Mouse (Mus musculus) left cerebral cortex, adult 8-10 months (tissue): ENCODE measurements around the gene Orai3. TPM values are rescaled to one million over a fixed set of nuclear protein-coding genes. Genes with fewer than 3 reads are reported as not detected.
"Not testable (repeated sequence)": the region's sequence is repeated elsewhere in the genome, so short reads cannot be mapped to it uniquely, and the experiment has no call there.

Experiments used
- DNase-seq, 2 experiments: peaks; one replicate each; pipeline ENCODE4 v3.0.0; 2022; ENCODE audit warnings: low spot score in 2 of 2
- total RNA-seq, 4 experiments: library from RNA; stranded (reverse); gene quantifications; 2 replicates each; pipeline ENCODE4 v1.2.4; 2022

The Orai3 gene
- total RNA-seq, result 10 to 100 TPM; 18.0 to 22.2 (median 19.5) TPM

- peak; percentile 72 to 84 for DNase-seq
These were observed at the start of gene Orai3 for GRCm38 (mm10) chr7:127769651-127770038. TSS of gene Orai3 (plus strand) at chr7:127769815.

GRCm38 (mm10) chr7:127725490-127725889 lies 44.1 kb upstream of the Orai3 start:
- no peak for DNase-seq

GRCm38 (mm10) chr7:127725924-127726323 lies 43.7 kb upstream of the Orai3 start:
- DNase-seq, result no peak

GRCm38 (mm10) chr7:127727898-127728297 lies 41.7 kb upstream of the Orai3 start:
- no peak for DNase-seq

- DNase-seq, result no peak
These were observed 39.4 kb upstream of the Orai3 start for GRCm38 (mm10) chr7:127730170-127730569.

GRCm38 (mm10) chr7:127732066-127732465 lies 37.5 kb upstream of the Orai3 start, which contains the start of gene Ctf2:
TSS of gene Ctf2 (minus strand) at chr7:127732166.
- DNase-seq, result not testable (repeated sequence)

- DNase-seq, result peak; percentile 52 to 62
These were observed 25.1 kb upstream of the Orai3 start, which contains the start of gene Fbxl19 for GRCm38 (mm10) chr7:127744366-127745045. TSS of gene Fbxl19 (plus strand) at chr7:127744543.

GRCm38 (mm10) chr7:127745251-127745651 lies 24.4 kb upstream of the Orai3 start:
- DNase-seq, result peak; percentile 78 to 97

- DNase-seq, result peak; percentile 91 to 100
These were observed 23.7 kb upstream of the Orai3 start for GRCm38 (mm10) chr7:127745652-127746493.

GRCm38 (mm10) chr7:127746494-127747491 lies 22.8 kb upstream of the Orai3 start:
- DNase-seq, result peak in 1 of 2 experiments; percentile 42

GRCm38 (mm10) chr7:127747559-127748234 lies 21.9 kb upstream of the Orai3 start:
- DNase-seq, result no peak

GRCm38 (mm10) chr7:127748235-127748560 lies 21.4 kb upstream of the Orai3 start:
- DNase-seq, result no peak

- peak in 1 of 2 experiments; percentile 72 for DNase-seq
These were observed 19.2 kb upstream of the Orai3 start for GRCm38 (mm10) chr7:127750131-127751127.

- no peak for DNase-seq
These were observed 18.0 kb upstream of the Orai3 start for GRCm38 (mm10) chr7:127751619-127752018.

GRCm38 (mm10) chr7:127752069-127752468 lies 17.5 kb upstream of the Orai3 start:
- peak in 1 of 2 experiments; percentile 28 for DNase-seq

- no peak for DNase-seq
These were observed 16.5 kb upstream of the Orai3 start for GRCm38 (mm10) chr7:127753158-127753557.

GRCm38 (mm10) chr7:127753741-127754140 lies 15.9 kb upstream of the Orai3 start:
- no peak for DNase-seq

GRCm38 (mm10) chr7:127759716-127760115 lies 9.9 kb upstream of the Orai3 start:
- DNase-seq, result no peak

- DNase-seq, result no peak
These were observed 9.1 kb upstream of the Orai3 start for GRCm38 (mm10) chr7:127760478-127760877.
